Mouse (Mus musculus): ENCODE data around the gene Crygd.

- no peak for TF ChIP-seq CTCF (IDR thresholded peaks at IDR 0.05; ENCODE audit: borderline replicate concordance, extremely low read depth, insufficient read depth, insufficient read length)
- TF ChIP-seq POLR2A (IDR thresholded peaks at IDR 0.05; ENCODE audit: borderline replicate concordance, extremely low read depth, insufficient read depth, insufficient read length, poor library complexity, severe bottlenecking), result no peak
These were observed 21.4 kb downstream of the Crygd start for GRCm38 (mm10) chr1:65041837-65042236.

All from brain, embryonic 14.5 days (tissue).